Mouse (Mus musculus) megakaryocyte, adult 5-6 weeks (primary cell): ENCODE results near the gene Cd8b1. TPM values are rescaled to one million over a fixed set of nuclear protein-coding genes. Genes with fewer than 3 reads are reported as not detected.
"Not testable (repeated sequence)": the region's sequence is repeated elsewhere in the genome, so short reads cannot be mapped to it uniquely, and the experiment has no call there.

Experiments used
- ATAC-seq: 2 replicates; pipeline ENCODE4 v1.8.0; 2016; ENCODE audit warnings: mild to moderate bottlenecking, inconsistent platforms; ENCODE audit not compliant: poor library complexity, severe bottlenecking
- total RNA-seq, 2 experiments: library from RNA; stranded (forward) in 1 of 2; stranded (reverse) in 1 of 2; fragments of 153-499, 151-499 nt in 1 of 2; fragments of 221-1000, 200-1000 nt in 1 of 2; gene quantifications; 2 replicates each; pipeline versions ENCODE4 v1.2.3 to v1.2.4; 2015 to 2017

Cd8b1 gene
- total RNA-seq (2015) (0.20 TPM in 1 of 2 replicates, not detected in the other), total RNA-seq (2017) (not detected in 2 replicates)

- no peak for ATAC-seq
Measured at GRCm38 (mm10) chr6:71322491-71322921, at the start of gene Cd8b1. Gene Cd8b1, plus strand, starts transcription at chr6:71322788.

- no peak for ATAC-seq
Measured at GRCm38 (mm10) chr6:71273715-71274114, 48.9 kb upstream of the Cd8b1 start.

GRCm38 (mm10) chr6:71274621-71275020 lies 48.0 kb upstream of the Cd8b1 start:
- no peak for ATAC-seq

GRCm38 (mm10) chr6:71279418-71279817 lies 43.2 kb upstream of the Cd8b1 start:
- peak; percentile 81 for ATAC-seq

GRCm38 (mm10) chr6:71293509-71293908 lies 29.1 kb upstream of the Cd8b1 start:
- peak; percentile 82 for ATAC-seq

GRCm38 (mm10) chr6:71295303-71295702 lies 27.3 kb upstream of the Cd8b1 start:
- no peak for ATAC-seq

GRCm38 (mm10) chr6:71298051-71298450 lies 24.5 kb upstream of the Cd8b1 start:
- ATAC-seq: no peak

- ATAC-seq: peak; percentile 76
Measured at GRCm38 (mm10) chr6:71298751-71299150, 23.8 kb upstream of the Cd8b1 start.

GRCm38 (mm10) chr6:71302097-71302731 lies 20.4 kb upstream of the Cd8b1 start:
- no peak for ATAC-seq

GRCm38 (mm10) chr6:71307486-71307885 lies 15.1 kb upstream of the Cd8b1 start:
- no peak for ATAC-seq

- no peak for ATAC-seq
Measured at GRCm38 (mm10) chr6:71321826-71322283, 733 bp upstream of the Cd8b1 start, which contains the start of gene Smyd1. Gene Smyd1, minus strand, starts transcription at chr6:71322233.

GRCm38 (mm10) chr6:71324816-71325215 lies 2.2 kb downstream of the Cd8b1 start:
- ATAC-seq: no peak

GRCm38 (mm10) chr6:71329881-71330280 lies 7.3 kb downstream of the Cd8b1 start:
- ATAC-seq: no peak

- no peak for ATAC-seq
Measured at GRCm38 (mm10) chr6:71330486-71330885, 7.9 kb downstream of the Cd8b1 start.

- not testable (repeated sequence) for ATAC-seq
Measured at GRCm38 (mm10) chr6:71331491-71331890, 8.9 kb downstream of the Cd8b1 start.

- no peak for ATAC-seq
Measured at GRCm38 (mm10) chr6:71332236-71332965, 9.8 kb downstream of the Cd8b1 start.

- no peak for ATAC-seq
Measured at GRCm38 (mm10) chr6:71333031-71333430, 10.4 kb downstream of the Cd8b1 start.

- no peak for ATAC-seq
Measured at GRCm38 (mm10) chr6:71333578-71334273, 11.1 kb downstream of the Cd8b1 start.

GRCm38 (mm10) chr6:71337666-71338065 lies 15.1 kb downstream of the Cd8b1 start:
- no peak for ATAC-seq

GRCm38 (mm10) chr6:71338941-71339340 lies 16.4 kb downstream of the Cd8b1 start:
- no peak for ATAC-seq

- ATAC-seq: no peak
Measured at GRCm38 (mm10) chr6:71339351-71339750, 16.8 kb downstream of the Cd8b1 start.
